Mouse (Mus musculus): ENCODE measurements around the gene Glmn. TPM values are rescaled to one million over a fixed set of nuclear protein-coding genes. Genes with fewer than 3 reads are reported as not detected.

Gene Glmn
- 22.5 TPM for polyA plus RNA-seq (2015; fragmentation: Illumina TruSeq; extraction: RNeasy Lipid Tissue Mini Kit (QIAGEN cat#74804); ENCODE audit: low read depth, low replicate concordance)

GRCm38 (mm10) chr5:107597301-107598077 is at the start of gene Glmn, which contains the start of gene Rpap2:
TSS of gene Glmn (minus strand) at chr5:107597888.
TSS of gene Rpap2 (plus strand) at chr5:107597373.

GRCm38 (mm10) chr5:107534581-107534980 is 63.1 kb downstream of the Glmn start, which contains the start of gene 1700028K03Rik:
TSS of gene 1700028K03Rik (plus strand) at chr5:107534709.

GRCm38 (mm10) chr5:107507321-107507720 is 90.4 kb downstream of the Glmn start, which contains the start of gene Gm42669:
TSS of gene Gm42669 (plus strand) at chr5:107507621.

Other genes starting within 250 kb of the Glmn start
- 105 TPM for gene Ephx4, start 195.2 kb downstream of the Glmn start, polyA plus RNA-seq (2015; fragmentation: Illumina TruSeq; extraction: RNeasy Lipid Tissue Mini Kit (QIAGEN cat#74804); ENCODE audit: low read depth, low replicate concordance)
- not detected for gene Lpcat2b, start 166.3 kb downstream of the Glmn start, polyA plus RNA-seq (2015; fragmentation: Illumina TruSeq; extraction: RNeasy Lipid Tissue Mini Kit (QIAGEN cat#74804); ENCODE audit: low read depth, low replicate concordance)
- 110 TPM for gene Btbd8, start 159.9 kb downstream of the Glmn start, polyA plus RNA-seq (2015; fragmentation: Illumina TruSeq; extraction: RNeasy Lipid Tissue Mini Kit (QIAGEN cat#74804); ENCODE audit: low read depth, low replicate concordance)
- gene Gm42669, start 90.3 kb downstream of the Glmn start, polyA plus RNA-seq (2015; fragmentation: Illumina TruSeq; extraction: RNeasy Lipid Tissue Mini Kit (QIAGEN cat#74804); ENCODE audit: low read depth, low replicate concordance) = 0.57 TPM
- 0.98 TPM for gene 1700028K03Rik, start 63.2 kb downstream of the Glmn start, polyA plus RNA-seq (2015; fragmentation: Illumina TruSeq; extraction: RNeasy Lipid Tissue Mini Kit (QIAGEN cat#74804); ENCODE audit: low read depth, low replicate concordance)
- 27.3 TPM for gene Rpap2, start 515 bp downstream of the Glmn start, polyA plus RNA-seq (2015; fragmentation: Illumina TruSeq; extraction: RNeasy Lipid Tissue Mini Kit (QIAGEN cat#74804); ENCODE audit: low read depth, low replicate concordance)
- gene Gfi1, start 128.1 kb upstream of the Glmn start, polyA plus RNA-seq (2015; fragmentation: Illumina TruSeq; extraction: RNeasy Lipid Tissue Mini Kit (QIAGEN cat#74804); ENCODE audit: low read depth, low replicate concordance) = not detected
- gene Ube2d2b, start 232.2 kb upstream of the Glmn start, polyA plus RNA-seq (2015; fragmentation: Illumina TruSeq; extraction: RNeasy Lipid Tissue Mini Kit (QIAGEN cat#74804); ENCODE audit: low read depth, low replicate concordance) = not detected